Mouse (Mus musculus) liver, adult 2 months (tissue): ENCODE measurements around the gene Evi5.

Experiments used
- CTCF ChIP-seq: fragments of 200-500 bp; IDR thresholded peaks from 2 replicates; pipeline ENCODE4 v1.5.1; 2011; ENCODE audit warnings: low read depth, low read length, control low read depth
- POLR2A ChIP-seq: fragments of 200-500 bp; IDR thresholded peaks from 2 replicates; pipeline ENCODE4 v1.6.1; 2011; ENCODE audit warnings: low read length, control low read depth; ENCODE audit not compliant: insufficient read depth; ENCODE audit errors: extremely low read depth

- TF ChIP-seq CTCF (no peak), POLR2A (no peak)
Measured at GRCm38 (mm10) chr5:107873886-107874302, 1.0 kb downstream of the Evi5 start.
